Comparison of ENCODE assay signal across 26 mouse cellular contexts in the genomic region with DNA sequence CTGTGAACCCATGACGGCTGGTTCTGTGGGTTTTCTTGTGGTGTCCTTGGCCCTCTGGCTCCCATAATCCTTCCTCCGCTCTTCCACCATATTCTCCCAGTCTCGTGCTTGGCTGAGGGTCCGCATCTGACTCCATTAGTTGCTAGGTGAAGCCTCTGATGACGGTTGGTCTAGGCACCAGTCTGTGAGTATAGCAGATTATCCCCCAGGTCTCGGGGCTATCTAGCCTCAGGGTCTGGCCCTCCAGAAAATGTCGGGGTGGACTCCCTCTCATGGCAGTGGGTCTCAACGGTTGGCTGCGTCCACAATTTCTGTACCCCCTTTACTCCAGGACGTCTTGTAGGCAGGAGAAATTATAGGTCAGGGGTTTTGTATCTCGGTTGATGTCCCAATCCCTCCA.
DNase-seq lines count a peak whose midpoint lies in the region; ATAC-seq lines count a peak whose summit lies in the region.
"Had no signal": no experiment of that assay in that cellular context is flagged by ENCODE, and none has a peak within 500 bp of the region (broad histone marks: within the 10 kb centered on the region; RNA-seq: fewer than 3 reads in every experiment).

No protein-coding gene starts in this region.

- H3K36me3 ChIP-seq in forebrain, embryonic 10.5 days (replicated peaks) = no peaks in the 10 kb centered on the region
- no peaks in the 10 kb centered on the region for H3K36me3 ChIP-seq in forebrain, embryonic 15.5 days
- H3K36me3 ChIP-seq in kidney, embryonic 16.5 days (ENCODE audit: insufficient read depth, low read length) = no peaks in the 10 kb centered on the region
- H3K36me3 ChIP-seq in embryonic facial prominence, embryonic 10.5 days (replicated peaks) = no peaks in the 10 kb centered on the region
- no peaks in the 10 kb centered on the region for H3K36me3 ChIP-seq in stomach, embryonic 14.5 days (ENCODE audit: control insufficient read depth, insufficient read depth, low read length)
- H3K36me3 ChIP-seq: heart, embryonic 13.5 days; limb, embryonic 10.5 days; limb, embryonic 15.5 days; midbrain, embryonic 13.5 days had no signal

- H3K4me3 ChIP-seq in forebrain, embryonic 10.5 days = no peak overlapping the region
- no peak overlapping the region for H3K4me3 ChIP-seq in forebrain, embryonic 15.5 days
- no peak overlapping the region for H3K4me3 ChIP-seq in kidney, embryonic 16.5 days (ENCODE audit: low read length)
- no peak overlapping the region for H3K4me3 ChIP-seq in embryonic facial prominence, embryonic 10.5 days
- H3K4me3 ChIP-seq in stomach, embryonic 14.5 days (ENCODE audit: low read depth, low read length) = no peak overlapping the region
- H3K4me3 ChIP-seq: heart, embryonic 13.5 days; limb, embryonic 10.5 days; limb, embryonic 15.5 days; megakaryocyte, embryonic 14.5 days; midbrain, embryonic 13.5 days had no signal

- peaks cover 6% of the 10 kb centered on the region; the same call in 1 of the 2 replicates for H3K4me1 ChIP-seq in forebrain, embryonic 10.5 days
- no peaks in the 10 kb centered on the region for H3K4me1 ChIP-seq in forebrain, embryonic 15.5 days
- 0 out of 2 replicates have a peak, but pooled peaks cover 5% of the 10 kb centered on the region for H3K4me1 ChIP-seq in kidney, embryonic 16.5 days (ENCODE audit: insufficient read depth, low read length)
- peaks cover 20% of the 10 kb centered on the region for H3K4me1 ChIP-seq in embryonic facial prominence, embryonic 10.5 days
- peaks cover 6% of the 10 kb centered on the region for H3K4me1 ChIP-seq in stomach, embryonic 14.5 days (ENCODE audit: control insufficient read depth, insufficient read depth, low read length)
- H3K4me1 ChIP-seq: megakaryocyte, embryonic 14.5 days; midbrain, embryonic 13.5 days had no signal

- H3K27me3 ChIP-seq in forebrain, embryonic 10.5 days (ENCODE audit: poor library complexity, severe bottlenecking) = no peaks in the 10 kb centered on the region
- H3K27me3 ChIP-seq in forebrain, embryonic 15.5 days = no peaks in the 10 kb centered on the region
- no peaks in the 10 kb centered on the region for H3K27me3 ChIP-seq in kidney, embryonic 16.5 days (ENCODE audit: insufficient read depth, low read length)
- H3K27me3 ChIP-seq in embryonic facial prominence, embryonic 10.5 days (replicated peaks; ENCODE audit: low read depth, poor library complexity, severe bottlenecking) = no peaks in the 10 kb centered on the region
- H3K27me3 ChIP-seq in stomach, embryonic 14.5 days (ENCODE audit: control insufficient read depth, insufficient read depth, low read length) = no peaks in the 10 kb centered on the region
- H3K27me3 ChIP-seq: CH12.LX; heart, embryonic 13.5 days; limb, embryonic 15.5 days; midbrain, embryonic 13.5 days had no signal

- no peak overlapping the region for H3K9ac ChIP-seq in forebrain, embryonic 15.5 days (replicated peaks)
- no peak overlapping the region for H3K9ac ChIP-seq in kidney, embryonic 16.5 days (replicated peaks; ENCODE audit: low read length)
- no peak overlapping the region for H3K9ac ChIP-seq in stomach, embryonic 14.5 days (replicated peaks; ENCODE audit: low read depth, low read length)
- H3K9ac ChIP-seq: heart, embryonic 13.5 days; hindbrain, embryonic 14.5 days; limb, embryonic 15.5 days; liver, embryonic 14.5 days; midbrain, embryonic 13.5 days had no signal

- no peak overlapping the region for H3K4me2 ChIP-seq in forebrain, embryonic 15.5 days (replicated peaks)
- no peak overlapping the region for H3K4me2 ChIP-seq in kidney, embryonic 16.5 days (replicated peaks; ENCODE audit: low read depth, low read length)
- H3K4me2 ChIP-seq in stomach, embryonic 14.5 days (replicated peaks; ENCODE audit: low read depth, low read length) = no peak overlapping the region
- H3K4me2 ChIP-seq: heart, embryonic 13.5 days; hindbrain, embryonic 14.5 days; limb, embryonic 15.5 days; midbrain, embryonic 13.5 days had no signal

- H3K27ac ChIP-seq in forebrain, embryonic 10.5 days = 0 out of 2 replicates have a peak overlapping the region, but pooled peaks have one; percentile 2
- no peak overlapping the region for H3K27ac ChIP-seq in forebrain, embryonic 15.5 days (replicated peaks)
- peak overlapping the region; percentile 77 for H3K27ac ChIP-seq in kidney, embryonic 16.5 days (ENCODE audit: low read length)
- H3K27ac ChIP-seq in embryonic facial prominence, embryonic 10.5 days (replicated peaks) = peak overlapping the region; percentile 70
- peak overlapping the region; percentile 90 for H3K27ac ChIP-seq in stomach, embryonic 14.5 days (ENCODE audit: low read length)
- H3K27ac ChIP-seq: hindbrain, embryonic 14.5 days; limb, embryonic 10.5 days; liver, embryonic 14.5 days; midbrain, embryonic 13.5 days had no signal

- no peak for DNase-seq in forebrain, embryonic 10.5 days (ENCODE audit: extremely low spot score, low spot score)
- no peak for DNase-seq in kidney, postnatal 4 days
- DNase-seq in embryonic facial prominence, embryonic 10.5 days (ENCODE audit: low spot score) = no peak
- DNase-seq in gastrocnemius, postnatal 4 days (ENCODE audit: low spot score in 2 of 2) = no peak
- no peak for DNase-seq in adrenal gland, adult 2 months
- DNase-seq: adrenal gland, postnatal 25 days; cerebellum, adult 11-12 months; cerebellum, adult 9-11 months; embryo, embryonic 11 days; gastrocnemius, postnatal 25 days; kidney, adult 8-10 months; layer of hippocampus, postnatal 36 days; lung, postnatal 36 days had no signal

- ATAC-seq in forebrain, embryonic 15.5 days (replicated peaks) = no peak
- no peak for ATAC-seq in kidney, embryonic 16.5 days (ENCODE audit: low FRiP score, low TSS enrichment)
- ATAC-seq in stomach, embryonic 14.5 days (ENCODE audit: insufficient number of reproducible peaks, insufficient read depth, low FRiP score, low read depth) = no peak
- ATAC-seq: activated CD4-positive, CD25-positive, alpha-beta regulatory T cell, adult 4 months; forebrain, embryonic 14.5 days; midbrain, embryonic 13.5 days had no signal

- WGBS in forebrain, embryonic 10.5 days = 90% methylated on average over 11 of the region's 11 CpGs
- WGBS in forebrain, embryonic 15.5 days = 89% methylated on average over 11 of the region's 11 CpGs
- 89% methylated on average over 11 of the region's 11 CpGs for WGBS in kidney, embryonic 16.5 days
- WGBS in embryonic facial prominence, embryonic 10.5 days = 86% methylated on average over 11 of the region's 11 CpGs
- 79% methylated on average over 11 of the region's 11 CpGs for WGBS in stomach, embryonic 14.5 days

- no peaks in the 10 kb centered on the region for H3K9me3 ChIP-seq in forebrain, embryonic 10.5 days
- H3K9me3 ChIP-seq in forebrain, embryonic 15.5 days = no peaks in the 10 kb centered on the region
- H3K9me3 ChIP-seq in kidney, embryonic 16.5 days (ENCODE audit: low read length) = no peaks in the 10 kb centered on the region
- no peaks in the 10 kb centered on the region for H3K9me3 ChIP-seq in embryonic facial prominence, embryonic 10.5 days
- H3K9me3 ChIP-seq in stomach, embryonic 14.5 days (ENCODE audit: control insufficient read depth, low read depth, low read length) = no peaks in the 10 kb centered on the region
- H3K9me3 ChIP-seq: heart, embryonic 13.5 days; limb, embryonic 10.5 days; limb, embryonic 15.5 days; megakaryocyte, embryonic 14.5 days; midbrain, embryonic 13.5 days had no signal
